Mouse (Mus musculus) lung, postnatal 0 days (tissue): Measurements from ENCODE around the gene Gse1. TPM values are rescaled to one million over a fixed set of nuclear protein-coding genes. Genes with fewer than 3 reads are reported as not detected.

Experiments used
- ATAC-seq: fragments of 200-750 bp; cut with Nextera tagmentation; 2 replicates; pipeline ENCODE4 v1.8.0; 2017; ENCODE audit warnings: moderate library complexity
- DNase-seq: peaks from one replicate; pipeline ENCODE4 v3.0.0-alpha.2; 2016; ENCODE audit warnings: low spot score
- H3K27ac ChIP-seq: fragments of 300-500 bp; sonication (generic); 2 replicates; pipeline ENCODE4 v1.5.1; 2014; ENCODE audit warnings: antibody characterized with exemption, mild to moderate bottlenecking, low read length, mixed read lengths
- H3K27me3 ChIP-seq: fragments of 300-500 bp; sonication (generic); replicated peaks from 2 replicates; pipeline ENCODE4 v1.6.1; 2014; ENCODE audit warnings: low read length, mixed read lengths; ENCODE audit not compliant: insufficient read depth
- H3K36me3 ChIP-seq: fragments of 300-500 bp; sonication (generic); 2 replicates; pipeline ENCODE4 v1.6.1; 2014; ENCODE audit warnings: low read length, mixed read lengths; ENCODE audit not compliant: insufficient read depth
- H3K4me1 ChIP-seq: fragments of 300-500 bp; sonication (generic); 2 replicates; pipeline ENCODE4 v1.6.1; 2014; ENCODE audit warnings: antibody characterized with exemption, low read depth, low read length, mixed read lengths; ENCODE audit not compliant: insufficient read depth
- H3K4me2 ChIP-seq: fragments of 300-500 bp; sonication (generic); replicated peaks from 2 replicates; pipeline ENCODE4 v1.6.1; 2014; ENCODE audit warnings: low read depth, mild to moderate bottlenecking, low read length, moderate library complexity, mixed read lengths
- H3K4me3 ChIP-seq: fragments of 300-500 bp; sonication (generic); 2 replicates; pipeline ENCODE4 v1.5.1; 2014; ENCODE audit warnings: low read depth, low read length
- H3K9ac ChIP-seq: fragments of 300-500 bp; sonication (generic); replicated peaks from 2 replicates; pipeline ENCODE4 v1.6.1; 2014; ENCODE audit warnings: low read depth, mild to moderate bottlenecking
- H3K9me3 ChIP-seq: fragments of 300-500 bp; sonication (generic); 2 replicates; pipeline ENCODE4 v1.6.1; 2016; ENCODE audit warnings: low read length, mixed read lengths
- CTCF ChIP-seq: IDR thresholded peaks from 2 replicates; pipeline ENCODE4 v1.5.1; 2016; ENCODE audit warnings: antibody characterized with exemption, mild to moderate bottlenecking
- EP300 ChIP-seq: IDR thresholded peaks from 2 replicates; pipeline ENCODE4 v1.6.1; 2016; ENCODE audit warnings: antibody characterized with exemption, mild to moderate bottlenecking, control low read depth
- WGBS: fragments of 180-500 bp; shearing (Covaris S2); extraction: QIAGEN DNeasy Blood & Tissue Kit; methylation state at CpG from one replicate; pipeline ENCODE4 v1.1.7; 2014; 5-methylcytosine and 5-hydroxymethylcytosine counted together
- polyA plus RNA-seq: library from polyadenylated mRNA; unstranded; fragments of >200 nt; fragmentation: Nextera tagmentation; extraction: Ambion mirVana; gene quantifications from 2 replicates; pipeline ENCODE4 v1.2.1, GENCODE M21; 2015

The Gse1 gene
- polyA plus RNA-seq, 1 experiment from 2014 or later, result 9.9 TPM

GRCm38 (mm10) chr8:120425199-120425941 is 197.1 kb downstream of the Gse1 start:
- TF ChIP-seq CTCF (no peak), EP300 (no peak)
- Histone ChIP-seq H3K4me3 (no peak overlapping the region), H3K4me1 (peaks cover 14% of the 10 kb centered on the region; the same call in 1 of the 2 replicates), H3K4me2 (no peak overlapping the region), H3K36me3 (no peaks in the 10 kb centered on the region), H3K27me3 (no peaks in the 10 kb centered on the region), H3K9ac (no peak overlapping the region), H3K27ac (no peak overlapping the region), H3K9me3 (no peaks in the 10 kb centered on the region)
- WGBS, result 37% methylated on average over 8 of the region's 8 CpGs
- DNase-seq, result peak; percentile 75
- ATAC-seq, result peak; percentile 57

GRCm38 (mm10) chr8:120426105-120426504 is 197.8 kb downstream of the Gse1 start:
- ATAC-seq, result no peak
- Histone ChIP-seq H3K9me3 (no peaks in the 10 kb centered on the region), H3K4me3 (no peak overlapping the region), H3K9ac (no peak overlapping the region), H3K4me1 (peaks cover 14% of the 10 kb centered on the region; the same call in 1 of the 2 replicates), H3K27ac (no peak overlapping the region), H3K4me2 (no peak overlapping the region), H3K36me3 (no peaks in the 10 kb centered on the region), H3K27me3 (no peaks in the 10 kb centered on the region)
- WGBS, result 35% methylated on average over 1 of the region's 1 CpGs
- no peak for DNase-seq
- TF ChIP-seq CTCF (no peak), EP300 (no peak)

GRCm38 (mm10) chr8:120426622-120427385 is 198.5 kb downstream of the Gse1 start:
- no peak for TF ChIP-seq EP300
- no peak for TF ChIP-seq CTCF
- Histone ChIP-seq H3K4me1 (peaks cover 14% of the 10 kb centered on the region; the same call in 1 of the 2 replicates), H3K27me3 (no peaks in the 10 kb centered on the region), H3K4me2 (no peak overlapping the region), H3K27ac (no peak overlapping the region), H3K9ac (no peak overlapping the region), H3K9me3 (no peaks in the 10 kb centered on the region), H3K4me3 (no peak overlapping the region), H3K36me3 (no peaks in the 10 kb centered on the region)
- peak; percentile 47 for DNase-seq
- ATAC-seq, result peak; percentile 10; the same call in 1 of the 2 replicates
- 44% methylated on average over 18 of the region's 20 CpGs for WGBS

- Histone ChIP-seq H3K27ac (no peak overlapping the region), H3K4me3 (no peak overlapping the region), H3K4me1 (peaks cover 14% of the 10 kb centered on the region; the same call in 1 of the 2 replicates), H3K27me3 (no peaks in the 10 kb centered on the region), H3K9me3 (no peaks in the 10 kb centered on the region), H3K36me3 (no peaks in the 10 kb centered on the region), H3K4me2 (no peak overlapping the region), H3K9ac (no peak overlapping the region)
- DNase-seq (no peak), ATAC-seq (no peak)
- WGBS, result 81% methylated on average over 5 of the region's 5 CpGs
- TF ChIP-seq EP300 (no peak), CTCF (no peak)
Observed at GRCm38 (mm10) chr8:120428492-120428891, 200.2 kb downstream of the Gse1 start.

GRCm38 (mm10) chr8:120429116-120429515 is 200.9 kb downstream of the Gse1 start:
- Histone ChIP-seq H3K4me2 (no peak overlapping the region), H3K27me3 (no peaks in the 10 kb centered on the region), H3K9me3 (no peaks in the 10 kb centered on the region), H3K9ac (no peak overlapping the region), H3K27ac (no peak overlapping the region), H3K4me1 (peaks cover 14% of the 10 kb centered on the region; the same call in 1 of the 2 replicates), H3K36me3 (no peaks in the 10 kb centered on the region), H3K4me3 (no peak overlapping the region)
- WGBS, result 100% methylated on average over 1 of the region's 1 CpGs
- TF ChIP-seq EP300 (no peak), CTCF (no peak)
- ATAC-seq, result no peak
- DNase-seq, result no peak

GRCm38 (mm10) chr8:120431042-120431441 is 202.8 kb downstream of the Gse1 start:
- 82% methylated on average over 12 of the region's 12 CpGs for WGBS

More at GRCm38 (mm10) chr8:120431042-120431441, 202.8 kb downstream of the Gse1 start:
- no peak for TF ChIP-seq CTCF
- H3K4me1 ChIP-seq, result peaks cover 3% of the 10 kb centered on the region; the same call in 1 of the 2 replicates
- no peaks in the 10 kb centered on the region for H3K9me3 ChIP-seq
- H3K36me3 ChIP-seq, result no peaks in the 10 kb centered on the region
- DNase-seq, result no peak
- no peak for ATAC-seq
- no peak overlapping the region for H3K4me2 ChIP-seq
- H3K27ac ChIP-seq, result no peak overlapping the region
- no peaks in the 10 kb centered on the region for H3K27me3 ChIP-seq
- no peak overlapping the region for H3K4me3 ChIP-seq
- H3K9ac ChIP-seq, result no peak overlapping the region
